Mouse (Mus musculus): ENCODE data around the gene Olfr1179. TPM values are rescaled to one million over a fixed set of nuclear protein-coding genes. Genes with fewer than 3 reads are reported as not detected.
"Not testable (repeated sequence)": the region's sequence is repeated elsewhere in the genome, so short reads cannot be mapped to it uniquely, and the experiment has no call there.

Olfr1179 gene
- polyA plus RNA-seq (2014; fragmentation: Nextera tagmentation; extraction: Ambion mirVana): not detected in 2 replicates

- H3K9me3 ChIP-seq (ENCODE audit: control insufficient read depth, low read length): no peaks in the 10 kb centered on the region
- no peaks in the 10 kb centered on the region for H3K27me3 ChIP-seq (replicated peaks; ENCODE audit: control insufficient read depth, insufficient read depth, low read length)
- H3K36me3 ChIP-seq (ENCODE audit: control insufficient read depth, insufficient read depth, low read length): no peaks in the 10 kb centered on the region
- DNase-seq (ENCODE audit: low spot score) (no peak), ATAC-seq (replicated peaks; ENCODE audit: low FRiP score) (no peak)
- no peak within 1 kb of the TSS for H3K4me3 ChIP-seq (ENCODE audit: low read depth, low read length)
- H3K27ac ChIP-seq (ENCODE audit: low read depth, low read length): no peak within 1 kb of the TSS
- no peak within 1 kb of the TSS for H3K9ac ChIP-seq (ENCODE audit: low read depth, low read length)
- H3K4me1 ChIP-seq (replicated peaks; ENCODE audit: control insufficient read depth, insufficient read depth, low read length): no peaks in the 10 kb centered on the region
- WGBS: 82% methylated on average over 3 of the region's 3 CpGs
- H3K4me2 ChIP-seq: no peak within 1 kb of the TSS
These were observed at the start of gene Olfr1179 for GRCm38 (mm10) chr2:88406353-88406752. TSS of gene Olfr1179 (minus strand) at chr2:88406453.

GRCm38 (mm10) chr2:88454567-88454966 lies 48.3 kb upstream of the Olfr1179 start, which contains the start of gene Olfr1183:
TSS of gene Olfr1183 (plus strand) at chr2:88454867.
- not testable (repeated sequence) for H3K27me3 ChIP-seq (replicated peaks; ENCODE audit: control insufficient read depth, insufficient read depth, low read length); H3K9me3 ChIP-seq (ENCODE audit: control insufficient read depth, low read length); H3K27ac ChIP-seq (ENCODE audit: low read depth, low read length); H3K4me3 ChIP-seq (ENCODE audit: low read depth, low read length); ATAC-seq (replicated peaks; ENCODE audit: low FRiP score); H3K9ac ChIP-seq (ENCODE audit: low read depth, low read length); H3K4me1 ChIP-seq (replicated peaks; ENCODE audit: control insufficient read depth, insufficient read depth, low read length); DNase-seq (ENCODE audit: low spot score); H3K4me2 ChIP-seq; H3K36me3 ChIP-seq (ENCODE audit: control insufficient read depth, insufficient read depth, low read length)
- 93% methylated on average over 1 of the region's 1 CpGs for WGBS

- WGBS: 92% methylated on average over 1 of the region's 1 CpGs
- Histone ChIP-seq H3K4me3 (ENCODE audit: low read depth, low read length) (no peak within 1 kb of the TSS), H3K9ac (ENCODE audit: low read depth, low read length) (no peak within 1 kb of the TSS), H3K36me3 (ENCODE audit: control insufficient read depth, insufficient read depth, low read length) (no peaks in the 10 kb centered on the region), H3K9me3 (ENCODE audit: control insufficient read depth, low read length) (no peaks in the 10 kb centered on the region), H3K27ac (ENCODE audit: low read depth, low read length) (no peak within 1 kb of the TSS), H3K4me1 (replicated peaks; ENCODE audit: control insufficient read depth, insufficient read depth, low read length) (no peaks in the 10 kb centered on the region), H3K27me3 (replicated peaks; ENCODE audit: control insufficient read depth, insufficient read depth, low read length) (no peaks in the 10 kb centered on the region), H3K4me2 (no peak within 1 kb of the TSS)
- DNase-seq (ENCODE audit: low spot score): no peak
- no peak for ATAC-seq (replicated peaks; ENCODE audit: low FRiP score)
These were observed 42.8 kb upstream of the Olfr1179 start, which contains the start of gene Gm13757 for GRCm38 (mm10) chr2:88449031-88449430. TSS of gene Gm13757 (minus strand) at chr2:88449131.

GRCm38 (mm10) chr2:88426071-88426470 lies 19.8 kb upstream of the Olfr1179 start, which contains the start of gene Olfr1181:
TSS of gene Olfr1181 (minus strand) at chr2:88426171.
- H3K4me2 ChIP-seq: no peak within 1 kb of the TSS
- no peak within 1 kb of the TSS for H3K27ac ChIP-seq (ENCODE audit: low read depth, low read length)
- H3K9ac ChIP-seq (ENCODE audit: low read depth, low read length): no peak within 1 kb of the TSS
- DNase-seq (ENCODE audit: low spot score) (no peak), ATAC-seq (replicated peaks; ENCODE audit: low FRiP score) (no peak)
- no peak within 1 kb of the TSS for H3K4me3 ChIP-seq (ENCODE audit: low read depth, low read length)
- no peaks in the 10 kb centered on the region for H3K36me3 ChIP-seq (ENCODE audit: control insufficient read depth, insufficient read depth, low read length)
- no peaks in the 10 kb centered on the region for H3K4me1 ChIP-seq (replicated peaks; ENCODE audit: control insufficient read depth, insufficient read depth, low read length)
- WGBS: 76% methylated on average over 1 of the region's 1 CpGs
- no peaks in the 10 kb centered on the region for H3K9me3 ChIP-seq (ENCODE audit: control insufficient read depth, low read length)
- no peaks in the 10 kb centered on the region for H3K27me3 ChIP-seq (replicated peaks; ENCODE audit: control insufficient read depth, insufficient read depth, low read length)

- WGBS: 75% methylated on average over 2 of the region's 2 CpGs
These were observed 12.8 kb upstream of the Olfr1179 start, which contains the start of gene Olfr1180 for GRCm38 (mm10) chr2:88419051-88419450. TSS of gene Olfr1180 (minus strand) at chr2:88419151.

GRCm38 (mm10) chr2:88386762-88387161 lies 19.5 kb downstream of the Olfr1179 start, which contains the start of gene Olfr1178:
TSS of gene Olfr1178 (plus strand) at chr2:88387062.
- no peaks in the 10 kb centered on the region for H3K27me3 ChIP-seq (replicated peaks; ENCODE audit: control insufficient read depth, insufficient read depth, low read length)
- 80% methylated on average over 1 of the region's 1 CpGs for WGBS
- DNase-seq (ENCODE audit: low spot score) (no peak), ATAC-seq (replicated peaks; ENCODE audit: low FRiP score) (no peak)
- no peaks in the 10 kb centered on the region for H3K4me1 ChIP-seq (replicated peaks; ENCODE audit: control insufficient read depth, insufficient read depth, low read length)
- H3K9me3 ChIP-seq (ENCODE audit: control insufficient read depth, low read length): no peaks in the 10 kb centered on the region
- no peak within 1 kb of the TSS for H3K4me2 ChIP-seq
- H3K36me3 ChIP-seq (ENCODE audit: control insufficient read depth, insufficient read depth, low read length): no peaks in the 10 kb centered on the region
- H3K4me3 ChIP-seq (ENCODE audit: low read depth, low read length): no peak within 1 kb of the TSS
- H3K9ac ChIP-seq (ENCODE audit: low read depth, low read length): no peak within 1 kb of the TSS
- H3K27ac ChIP-seq (ENCODE audit: low read depth, low read length): no peak within 1 kb of the TSS

More at GRCm38 (mm10) chr2:88419051-88419450, 12.8 kb upstream of the Olfr1179 start, which contains the start of gene Olfr1180:
- H3K36me3 ChIP-seq (ENCODE audit: control insufficient read depth, insufficient read depth, low read length): no peaks in the 10 kb centered on the region
- H3K27me3 ChIP-seq (replicated peaks; ENCODE audit: control insufficient read depth, insufficient read depth, low read length): no peaks in the 10 kb centered on the region
- no peaks in the 10 kb centered on the region for H3K9me3 ChIP-seq (ENCODE audit: control insufficient read depth, low read length)
- H3K4me2 ChIP-seq: no peak within 1 kb of the TSS
- ATAC-seq (replicated peaks; ENCODE audit: low FRiP score) (no peak), DNase-seq (ENCODE audit: low spot score) (no peak)
- no peaks in the 10 kb centered on the region for H3K4me1 ChIP-seq (replicated peaks; ENCODE audit: control insufficient read depth, insufficient read depth, low read length)
- no peak within 1 kb of the TSS for H3K4me3 ChIP-seq (ENCODE audit: low read depth, low read length)
- no peak within 1 kb of the TSS for H3K27ac ChIP-seq (ENCODE audit: low read depth, low read length)
- no peak within 1 kb of the TSS for H3K9ac ChIP-seq (ENCODE audit: low read depth, low read length)

GRCm38 (mm10) chr2:88356304-88356703 lies 49.9 kb downstream of the Olfr1179 start:
- no peak overlapping the region for H3K9ac ChIP-seq (ENCODE audit: low read depth, low read length)
- no peaks in the 10 kb centered on the region for H3K36me3 ChIP-seq (ENCODE audit: control insufficient read depth, insufficient read depth, low read length)
- no peak overlapping the region for H3K27ac ChIP-seq (ENCODE audit: low read depth, low read length)
- WGBS: 7% methylated on average over 2 of the region's 2 CpGs
- no peak overlapping the region for H3K4me2 ChIP-seq
- DNase-seq (ENCODE audit: low spot score) (no peak), ATAC-seq (replicated peaks; ENCODE audit: low FRiP score) (no peak)
- no peaks in the 10 kb centered on the region for H3K4me1 ChIP-seq (replicated peaks; ENCODE audit: control insufficient read depth, insufficient read depth, low read length)
- H3K27me3 ChIP-seq (replicated peaks; ENCODE audit: control insufficient read depth, insufficient read depth, low read length): no peaks in the 10 kb centered on the region
- no peak overlapping the region for H3K4me3 ChIP-seq (ENCODE audit: low read depth, low read length)
- no peaks in the 10 kb centered on the region for H3K9me3 ChIP-seq (ENCODE audit: control insufficient read depth, low read length)

Other genes with a start within 250 kb of the Olfr1179 start
- gene Olfr1168, start 224.6 kb downstream of the Olfr1179 start, polyA plus RNA-seq (2014; fragmentation: Nextera tagmentation; extraction: Ambion mirVana): not detected in 2 replicates
- gene Olfr1170, start 178.1 kb downstream of the Olfr1179 start, polyA plus RNA-seq (2014; fragmentation: Nextera tagmentation; extraction: Ambion mirVana): not detected in 2 replicates
- gene Olfr1173, start 126.6 kb downstream of the Olfr1179 start, polyA plus RNA-seq (2014; fragmentation: Nextera tagmentation; extraction: Ambion mirVana): not detected in 2 replicates
- not detected in 2 replicates for gene Olfr1174-ps, start 91.3 kb downstream of the Olfr1179 start, polyA plus RNA-seq (2014; fragmentation: Nextera tagmentation; extraction: Ambion mirVana)
- gene Olfr1175-ps, start 79.2 kb downstream of the Olfr1179 start, polyA plus RNA-seq (2014; fragmentation: Nextera tagmentation; extraction: Ambion mirVana): not detected in 2 replicates
- not detected in 2 replicates for gene Olfr1176, start 69.7 kb downstream of the Olfr1179 start, polyA plus RNA-seq (2014; fragmentation: Nextera tagmentation; extraction: Ambion mirVana)
- not detected in 2 replicates for gene Olfr1177-ps, start 60.0 kb downstream of the Olfr1179 start, polyA plus RNA-seq (2014; fragmentation: Nextera tagmentation; extraction: Ambion mirVana)
- not detected in 2 replicates for gene Olfr1178, start 19.4 kb downstream of the Olfr1179 start, polyA plus RNA-seq (2014; fragmentation: Nextera tagmentation; extraction: Ambion mirVana)
- gene Olfr1180, start 12.7 kb upstream of the Olfr1179 start, polyA plus RNA-seq (2014; fragmentation: Nextera tagmentation; extraction: Ambion mirVana): not detected in 2 replicates
- gene Olfr1181, start 19.7 kb upstream of the Olfr1179 start, polyA plus RNA-seq (2014; fragmentation: Nextera tagmentation; extraction: Ambion mirVana): not detected in 2 replicates
- not detected in 2 replicates for gene Gm13757, start 42.7 kb upstream of the Olfr1179 start, polyA plus RNA-seq (2014; fragmentation: Nextera tagmentation; extraction: Ambion mirVana)
- gene Olfr1183, start 48.4 kb upstream of the Olfr1179 start, polyA plus RNA-seq (2014; fragmentation: Nextera tagmentation; extraction: Ambion mirVana): not detected in 2 replicates
- not detected in 2 replicates for gene Olfr1184, start 77.1 kb upstream of the Olfr1179 start, polyA plus RNA-seq (2014; fragmentation: Nextera tagmentation; extraction: Ambion mirVana)
- not detected in 2 replicates for gene Olfr1185-ps1, start 86.9 kb upstream of the Olfr1179 start, polyA plus RNA-seq (2014; fragmentation: Nextera tagmentation; extraction: Ambion mirVana)
- gene Olfr1186, start 112.1 kb upstream of the Olfr1179 start, polyA plus RNA-seq (2014; fragmentation: Nextera tagmentation; extraction: Ambion mirVana): not detected in 2 replicates
- gene Olfr1188, start 150.5 kb upstream of the Olfr1179 start, polyA plus RNA-seq (2014; fragmentation: Nextera tagmentation; extraction: Ambion mirVana): not detected in 2 replicates
- gene Olfr1189, start 180.0 kb upstream of the Olfr1179 start, polyA plus RNA-seq (2014; fragmentation: Nextera tagmentation; extraction: Ambion mirVana): not detected in 2 replicates
- gene Olfr1191-ps1, start 234.1 kb upstream of the Olfr1179 start, polyA plus RNA-seq (2014; fragmentation: Nextera tagmentation; extraction: Ambion mirVana): not detected in 2 replicates
- not detected in 2 replicates for gene Olfr1192-ps1, start 242.1 kb upstream of the Olfr1179 start, polyA plus RNA-seq (2014; fragmentation: Nextera tagmentation; extraction: Ambion mirVana)